19 mouse cellular contexts compared by ENCODE assay signal in the genomic region with DNA sequence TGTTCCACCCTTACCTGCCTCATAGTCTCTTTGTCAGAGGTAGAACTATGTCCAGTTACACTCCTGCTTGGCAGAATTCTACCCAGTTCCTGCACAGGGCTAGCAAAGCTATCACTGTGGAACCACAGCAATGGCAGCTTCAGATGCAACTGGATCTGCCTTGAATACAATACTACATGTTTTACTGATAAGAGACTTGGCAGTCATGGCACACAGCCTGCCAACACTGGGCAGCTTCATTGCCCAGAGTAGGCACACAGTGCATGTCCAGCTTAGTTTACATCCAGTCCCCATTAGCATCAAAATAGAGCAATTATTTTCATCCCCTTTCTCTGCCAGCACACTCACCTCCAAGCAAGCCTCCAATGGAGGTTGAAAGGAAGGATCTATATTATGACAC.
DNase-seq lines count a peak whose midpoint lies in the region; ATAC-seq and TF ChIP-seq lines count a peak whose summit lies in the region.
"Had no signal": no experiment of that assay in that cellular context is flagged by ENCODE, and none has a peak within 500 bp of the region (broad histone marks: within the 10 kb centered on the region; RNA-seq: fewer than 3 reads in every experiment).

No protein-coding gene starts in this region.

- no peaks in the 10 kb centered on the region for H3K9me3 ChIP-seq in heart, embryonic 12.5 days (replicated peaks)
- no peaks in the 10 kb centered on the region for H3K9me3 ChIP-seq in liver, embryonic 13.5 days (replicated peaks)
- H3K9me3 ChIP-seq: hindbrain, embryonic 10.5 days; liver, embryonic 12.5 days; lung, embryonic 15.5 days; neural tube, embryonic 13.5 days had no signal

- peak; percentile 39 for DNase-seq in cerebellum, adult 9-10 months
- DNase-seq in cerebellum, adult 11-12 months, result no peak
- peak; percentile 37 to 52 for DNase-seq in heart, adult 18-20 months
- no peak for DNase-seq in liver, embryonic 13.5 days
- no peak for DNase-seq in liver
- peak; percentile 71 for DNase-seq in brain, embryonic 14.5 days (ENCODE audit: low read depth)
- no peak for DNase-seq in adrenal gland, postnatal 10 days
- DNase-seq: adrenal gland, adult 2 months; gastrocnemius, postnatal 10 days; kidney, adult 9 months; kidney, postnatal 36 days; thymus, postnatal 25 days had no signal

- TF ChIP-seq CTCF in brain, embryonic 14.5 days (IDR thresholded peaks at IDR 0.05; ENCODE audit: borderline replicate concordance, extremely low read depth, insufficient read depth, insufficient read length), result no peak

- H3K9ac ChIP-seq in heart, embryonic 12.5 days, result no peak overlapping the region
- no peak overlapping the region for H3K9ac ChIP-seq in liver, embryonic 13.5 days
- H3K9ac ChIP-seq: liver, embryonic 12.5 days; lung, embryonic 15.5 days; neural tube, embryonic 13.5 days had no signal

- no peaks in the 10 kb centered on the region for H3K27me3 ChIP-seq in heart, embryonic 12.5 days (replicated peaks)
- H3K27me3 ChIP-seq in liver, embryonic 13.5 days, result no peaks in the 10 kb centered on the region
- H3K27me3 ChIP-seq: liver, embryonic 12.5 days; lung, embryonic 15.5 days; neural tube, embryonic 13.5 days had no signal

- H3K4me1 ChIP-seq in heart, embryonic 12.5 days (replicated peaks), result peaks cover 25% of the 10 kb centered on the region
- H3K4me1 ChIP-seq in liver, embryonic 13.5 days (replicated peaks), result peaks cover 8% of the 10 kb centered on the region
- H3K4me1 ChIP-seq: lung, embryonic 15.5 days had no signal

- no peak overlapping the region for H3K27ac ChIP-seq in heart, embryonic 12.5 days (ENCODE audit: poor library complexity, severe bottlenecking)
- 0 out of 2 replicates have a peak overlapping the region, but pooled peaks have one; percentile 27 for H3K27ac ChIP-seq in liver, embryonic 13.5 days
- H3K27ac ChIP-seq: hindbrain, embryonic 10.5 days; liver, embryonic 12.5 days; lung, embryonic 15.5 days; neural tube, embryonic 13.5 days had no signal

- no peak overlapping the region for H3K4me2 ChIP-seq in heart, embryonic 12.5 days
- no peak overlapping the region for H3K4me2 ChIP-seq in liver, embryonic 13.5 days
- H3K4me2 ChIP-seq: liver, embryonic 12.5 days; lung, embryonic 15.5 days; neural tube, embryonic 13.5 days had no signal

- no peak for TF ChIP-seq POLR2A in brain, embryonic 14.5 days (IDR thresholded peaks at IDR 0.05; ENCODE audit: borderline replicate concordance, extremely low read depth, insufficient read depth, insufficient read length, poor library complexity, severe bottlenecking)

- no peak for ATAC-seq in heart, embryonic 12.5 days (ENCODE audit: insufficient number of reproducible peaks, low FRiP score)
- ATAC-seq in liver, embryonic 13.5 days (ENCODE audit: low read depth), result no peak
- ATAC-seq: CD4-positive, CD25-positive, alpha-beta regulatory T cell, adult 4 months; inflammation-experienced regulatory T-cells, adult 6 months; liver, embryonic 12.5 days had no signal

- H3K36me3 ChIP-seq in heart, embryonic 12.5 days, result peaks cover 3% of the 10 kb centered on the region; the same call in 1 of the 2 replicates
- no peaks in the 10 kb centered on the region for H3K36me3 ChIP-seq in liver, embryonic 13.5 days
- H3K36me3 ChIP-seq: lung, embryonic 15.5 days; neural tube, embryonic 13.5 days had no signal

- H3K4me3 ChIP-seq in heart, embryonic 12.5 days, result no peak overlapping the region
- H3K4me3 ChIP-seq in liver, embryonic 13.5 days (replicated peaks), result no peak overlapping the region
- H3K4me3 ChIP-seq: hindbrain, embryonic 10.5 days; liver, embryonic 12.5 days; lung, embryonic 15.5 days; neural tube, embryonic 13.5 days had no signal

Comparison
In these comparisons a context has a peak if more than half of its experiments do, and no peak if none do; other contexts are left out.
1. DNase-seq: peak in cerebellum, adult 9-10 months (single experiment), heart, adult 18-20 months (2 of 2) and brain, embryonic 14.5 days (single experiment); none in cerebellum, adult 11-12 months (single experiment), liver, embryonic 13.5 days (single experiment), liver (single experiment) and adrenal gland, postnatal 10 days (single experiment).